Mouse (Mus musculus) ovary, adult 18-20 months (tissue): ENCODE measurements at regions not wholly inside any gene's neighbourhood (a gene's known extent, or its start where the extent isn't known, plus 50 kb on each side); places are given as distances from the start of the nearest gene placed in this dataset.

Source experiments
- DNase-seq: peaks from one replicate; pipeline ENCODE4 v3.0.0; 2022; ENCODE audit warnings: low spot score, mixed read lengths

DNA sequence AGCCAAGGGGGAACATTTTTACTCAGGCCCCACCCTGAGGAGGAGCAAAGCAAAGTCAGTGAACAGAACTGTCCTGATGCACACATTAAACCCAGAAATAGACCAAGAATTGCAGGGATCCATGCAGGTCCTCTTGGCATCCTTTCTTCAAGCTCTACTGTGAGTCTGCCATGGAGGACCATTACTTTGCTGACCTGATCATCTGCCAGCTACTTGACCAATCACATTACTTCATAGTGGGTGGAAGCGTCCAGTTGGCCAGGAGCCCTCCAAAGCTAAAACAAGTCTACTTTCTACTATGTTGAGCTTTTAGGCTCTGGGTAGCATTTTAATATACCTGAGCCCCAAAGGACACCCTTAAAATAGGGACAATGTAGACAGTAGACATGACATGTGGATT, 98.6 kb upstream of the Lgalsl start:
- no peak for DNase-seq

DNA sequence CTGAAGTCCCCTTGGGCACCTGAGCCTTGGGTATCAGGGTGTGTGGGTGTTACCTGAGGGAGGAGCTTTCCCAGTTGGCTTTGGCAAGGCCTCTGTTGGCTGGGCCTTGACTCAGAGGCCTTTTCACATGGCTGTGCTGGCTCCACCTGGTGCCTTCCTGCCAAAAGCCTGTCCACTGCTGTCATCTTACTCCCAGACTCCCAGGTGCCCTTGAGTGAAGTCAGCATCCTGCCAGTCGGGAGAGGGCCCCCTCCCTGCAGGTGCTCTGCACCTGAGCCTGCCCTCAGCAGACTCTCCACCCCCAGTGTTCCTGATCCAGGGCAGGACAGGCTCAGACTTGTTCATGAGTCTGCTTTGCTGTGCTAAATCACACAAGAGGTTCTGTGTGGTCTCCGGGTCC, 99.2 kb upstream of the Lgalsl start:
- no peak for DNase-seq

DNA sequence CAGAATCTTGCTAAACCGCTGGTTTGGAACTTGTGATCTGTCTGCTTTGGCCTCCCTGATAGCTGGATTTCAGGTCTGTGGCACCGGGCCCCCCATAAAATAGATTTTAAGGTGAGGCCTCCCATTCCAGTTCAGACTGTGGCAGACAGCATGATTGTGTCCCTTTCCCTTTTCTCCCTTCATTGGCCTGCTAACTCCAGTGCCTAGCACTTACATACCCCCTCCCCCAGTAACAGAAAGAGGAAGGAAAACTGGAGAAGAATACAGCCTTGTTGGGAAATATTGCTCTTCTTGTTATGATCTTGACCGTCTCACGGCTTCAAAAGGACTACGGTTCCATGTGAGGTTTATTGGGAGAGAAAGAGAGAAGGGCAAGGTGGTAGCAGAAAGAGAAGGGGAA, 99.7 kb upstream of the Lgalsl start:
- DNase-seq: no peak

DNA sequence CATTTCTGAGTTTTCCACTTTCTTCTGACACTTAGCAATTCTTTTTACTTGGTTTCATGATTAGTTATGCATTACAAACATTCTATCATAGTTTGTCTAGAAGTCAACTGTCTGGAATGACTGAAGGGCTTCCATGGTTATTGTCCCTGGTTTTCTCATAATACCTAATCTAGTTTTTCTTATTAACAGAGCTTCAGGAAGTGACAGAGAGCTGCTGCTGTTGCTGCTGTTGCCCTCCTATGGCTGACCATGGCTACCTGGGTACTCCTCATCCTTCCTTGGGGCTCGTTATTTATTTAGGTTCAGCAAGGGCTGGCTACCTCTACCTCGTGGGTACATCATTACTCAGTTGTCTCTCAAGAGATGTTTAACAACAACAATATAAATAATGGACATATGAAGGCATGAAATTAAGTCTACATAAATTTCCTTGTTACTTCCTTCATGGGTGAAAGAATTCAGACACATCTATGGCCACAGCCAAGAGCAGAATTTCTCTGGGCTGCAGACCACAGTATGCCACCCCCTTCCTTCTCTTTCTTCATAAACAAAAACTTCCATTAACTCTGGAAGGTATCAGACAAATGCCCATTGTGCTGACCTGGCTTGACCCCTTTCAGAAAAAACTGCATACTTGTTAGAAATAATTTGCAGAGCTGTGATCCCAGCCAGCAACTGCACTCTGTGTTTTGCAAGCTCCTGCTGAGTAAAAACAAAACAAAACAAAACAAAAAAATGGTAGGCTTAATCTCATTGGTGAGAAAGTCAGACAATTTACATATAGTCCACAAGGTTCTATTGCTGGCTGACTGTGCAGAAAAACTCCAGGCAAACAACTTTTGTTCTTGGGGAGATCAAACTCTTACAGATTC, 103.6 kb upstream of the Lgalsl start:
- no peak for DNase-seq

DNA sequence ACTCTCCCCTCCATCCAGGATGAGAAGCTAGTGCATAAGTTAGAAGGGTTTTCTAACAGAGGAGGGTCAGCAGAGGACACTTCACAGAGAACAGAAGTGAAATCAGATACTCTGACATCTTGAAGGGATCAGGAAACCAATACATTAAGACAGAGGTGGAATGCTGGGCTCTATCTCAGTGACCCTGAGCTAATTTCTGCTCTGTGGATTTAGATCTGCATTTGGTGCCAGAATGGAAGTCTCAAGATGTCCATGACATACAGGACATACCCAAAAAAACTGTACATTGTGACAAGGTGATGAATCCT, 104.2 kb upstream of the Lgalsl start:
- DNase-seq: no peak

DNA sequence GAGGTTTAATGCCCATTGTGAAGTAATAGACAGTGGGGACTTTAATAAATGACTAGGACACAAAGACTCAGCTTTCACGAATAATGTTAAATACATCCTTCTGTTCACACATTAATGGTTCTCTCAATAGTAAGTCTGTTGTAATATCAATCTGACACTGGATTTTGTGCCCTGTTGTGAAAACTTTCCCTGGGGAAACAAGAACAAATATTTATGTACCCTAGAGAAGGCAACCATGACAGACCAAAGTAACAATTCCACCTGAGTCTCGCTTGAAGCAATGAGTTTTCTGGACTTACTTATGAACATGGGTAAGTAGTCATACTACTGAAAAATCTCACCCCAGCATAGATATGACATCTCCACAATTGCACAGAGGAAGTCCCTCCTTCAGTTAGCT, 105.1 kb upstream of the Lgalsl start:
- no peak for DNase-seq

DNA sequence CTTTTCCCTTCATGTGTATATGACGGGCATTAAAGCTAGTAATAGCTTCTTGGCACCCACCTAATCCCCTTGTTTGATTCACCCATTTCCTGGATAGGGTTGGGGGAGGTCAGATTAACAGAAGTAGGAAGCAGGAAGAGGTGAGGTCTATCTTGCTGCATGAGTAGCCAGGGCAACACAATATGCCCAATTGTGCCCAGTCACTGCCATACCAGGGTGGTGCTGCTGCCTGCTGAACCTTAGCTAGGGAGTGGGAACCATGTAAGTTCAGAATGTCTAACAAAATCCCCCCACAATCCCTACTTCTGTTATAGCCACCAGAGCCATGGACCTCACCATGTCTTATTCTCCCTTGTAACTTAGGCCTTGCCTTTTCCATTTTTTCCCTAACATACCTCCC, 106.1 kb upstream of the Lgalsl start:
- no peak for DNase-seq

DNA sequence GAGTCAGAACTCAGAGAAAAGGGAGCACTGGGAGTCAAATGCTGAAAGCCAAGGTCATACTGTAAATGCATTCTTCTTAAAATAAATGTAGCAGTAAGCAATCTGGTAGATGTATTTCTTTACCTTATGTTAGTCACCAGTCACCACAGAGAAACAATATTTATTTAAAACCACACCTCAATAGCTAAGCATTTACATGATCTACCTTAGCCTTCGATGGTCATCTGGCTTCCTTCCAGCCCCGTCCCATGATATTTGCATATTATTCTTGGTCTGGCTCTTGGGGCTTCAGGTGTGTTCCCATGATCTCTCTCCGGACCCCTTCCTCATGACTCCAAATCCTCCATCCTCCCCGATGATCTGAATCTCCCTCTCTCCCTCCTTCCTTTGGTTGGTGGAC, 107.1 kb upstream of the Lgalsl start:
- DNase-seq: no peak

DNA sequence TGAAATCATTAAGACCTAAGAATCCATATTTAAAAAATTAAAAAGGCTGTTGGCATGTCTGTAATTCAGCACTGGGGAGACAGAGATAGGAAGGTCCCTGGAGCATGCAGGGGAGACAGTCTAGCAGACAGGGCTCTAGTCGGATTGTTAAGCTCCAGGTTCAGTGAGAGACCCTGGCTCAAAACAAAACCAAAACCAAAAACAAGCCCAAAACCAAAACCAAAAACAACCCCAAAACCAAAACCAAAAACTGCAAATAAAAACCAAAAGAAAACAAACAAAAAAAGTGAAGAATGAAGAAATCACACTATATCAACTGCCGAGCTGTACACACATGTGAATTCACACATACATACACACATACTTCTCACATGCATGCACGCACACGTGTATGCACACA, 108.8 kb upstream of the Lgalsl start:
- DNase-seq: no peak

DNA sequence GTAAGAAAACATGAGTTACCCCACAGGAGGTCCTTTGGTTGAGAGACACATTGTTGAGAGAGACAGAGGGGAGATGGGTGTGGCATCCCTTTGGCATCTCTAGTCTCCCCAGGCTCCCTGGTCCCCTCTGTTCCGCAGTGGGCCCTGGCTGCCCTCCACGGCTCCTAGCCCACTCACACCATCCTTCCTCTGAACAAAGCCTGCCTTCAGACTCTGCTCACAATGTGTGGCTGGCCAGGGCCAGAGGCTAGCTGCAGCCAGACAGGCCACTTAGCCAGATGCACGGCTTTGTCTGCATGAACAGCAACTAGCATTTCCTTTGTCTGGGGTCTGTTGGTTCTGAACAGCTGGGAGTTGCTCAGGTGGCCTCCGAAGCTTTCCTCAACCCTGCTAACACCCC, 110.7 kb upstream of the Lgalsl start:
- no peak for DNase-seq

DNA sequence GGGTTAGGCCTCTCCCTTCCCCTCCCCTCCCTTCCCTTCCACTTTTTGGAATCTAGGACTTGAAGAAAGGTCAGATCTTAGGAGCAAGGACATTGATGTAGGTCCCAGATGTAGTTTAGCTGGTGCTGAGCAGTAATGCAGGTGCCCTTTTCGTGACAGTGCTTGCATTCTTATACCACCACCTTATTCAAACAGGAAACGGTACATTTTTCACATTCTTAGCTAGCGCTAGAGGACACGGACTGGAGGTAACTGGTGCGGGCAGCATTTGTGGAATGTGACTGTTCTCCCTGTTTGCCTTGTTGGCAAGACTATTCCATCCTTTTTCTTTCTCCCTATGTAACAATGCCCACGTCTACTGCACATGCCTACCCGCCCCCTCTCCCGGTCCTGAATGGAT, 124.7 kb upstream of the Lgalsl start:
- DNase-seq: no peak

DNA sequence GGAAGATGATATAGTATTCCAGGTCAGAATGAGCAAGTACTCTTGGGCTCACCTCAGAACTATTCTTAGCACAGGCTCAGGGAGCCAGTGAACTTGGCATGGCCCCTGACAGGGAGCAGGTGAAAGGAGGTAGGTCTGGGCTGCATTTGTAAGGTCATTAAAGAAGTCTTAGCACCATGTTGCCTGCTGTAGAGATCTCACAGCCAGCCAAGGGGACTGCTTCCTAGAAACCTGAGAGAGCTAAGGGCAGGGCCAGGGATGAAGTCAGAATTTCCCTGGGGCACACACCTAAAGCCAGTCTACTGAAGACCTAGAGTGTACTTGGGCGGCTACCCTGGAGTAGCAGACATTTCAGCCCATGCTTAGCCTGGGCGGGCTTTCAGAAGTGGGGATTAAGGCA, 126.9 kb upstream of the Lgalsl start:
- DNase-seq: no peak

DNA sequence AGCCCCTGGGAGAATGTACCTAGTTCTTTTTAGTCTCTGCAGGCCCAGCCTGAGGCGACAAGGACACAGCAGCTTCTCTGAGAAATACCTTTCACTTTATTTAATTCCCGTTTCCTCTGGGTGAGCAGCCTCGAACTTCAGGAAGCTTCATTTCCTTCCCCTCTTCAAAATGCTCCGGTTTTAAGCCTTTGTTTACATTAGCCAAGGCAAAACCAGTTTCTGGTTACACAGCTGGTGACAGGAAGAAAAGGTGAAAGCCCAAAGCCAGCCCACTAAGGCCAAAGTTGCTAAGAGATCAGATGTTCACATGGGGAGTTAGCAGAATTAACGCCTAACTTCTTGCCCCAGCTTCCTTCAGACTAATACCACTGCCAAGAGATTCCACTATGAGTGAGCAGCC, 127.4 kb upstream of the Lgalsl start:
- DNase-seq: no peak

DNA sequence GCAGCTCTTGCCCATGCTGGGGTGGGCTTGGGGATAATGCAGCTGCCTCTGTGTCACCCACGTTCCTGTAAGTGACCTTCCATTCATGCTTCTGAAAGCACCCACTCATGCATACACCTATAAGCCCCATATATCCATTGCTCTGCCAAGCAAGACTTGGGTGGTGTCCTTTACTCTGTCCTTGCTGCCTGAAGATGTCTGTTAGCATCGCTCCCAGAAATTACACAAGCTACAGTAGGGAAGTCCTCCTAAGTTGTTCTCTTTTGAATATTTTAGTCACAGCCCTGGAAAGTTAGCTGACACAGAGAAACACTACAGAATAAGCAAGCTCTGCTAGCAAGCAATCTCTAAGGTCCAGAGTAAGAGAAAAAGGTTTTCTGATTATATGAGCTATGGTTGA, 129.2 kb upstream of the Lgalsl start:
- DNase-seq: no peak

DNA sequence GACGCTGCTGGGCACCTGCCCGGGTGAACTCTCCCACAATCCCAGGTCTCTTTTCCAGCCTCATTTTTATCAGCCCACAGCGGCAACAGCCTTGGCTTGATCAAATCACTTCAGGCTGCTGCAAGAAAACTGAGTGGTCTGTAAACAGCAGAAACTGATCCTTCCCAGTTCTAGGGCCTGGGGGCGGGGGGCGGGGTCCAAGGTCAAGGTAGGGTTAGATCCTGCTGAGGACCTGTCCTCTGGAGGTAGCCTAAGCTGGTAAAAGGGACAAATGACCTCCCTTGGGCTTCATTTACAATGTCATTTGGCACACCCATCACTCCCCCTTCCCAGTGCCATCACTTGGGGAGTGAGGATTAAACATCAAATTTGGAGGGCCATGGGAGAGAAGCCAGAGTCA, 129.9 kb upstream of the Lgalsl start:
- no peak for DNase-seq

DNA sequence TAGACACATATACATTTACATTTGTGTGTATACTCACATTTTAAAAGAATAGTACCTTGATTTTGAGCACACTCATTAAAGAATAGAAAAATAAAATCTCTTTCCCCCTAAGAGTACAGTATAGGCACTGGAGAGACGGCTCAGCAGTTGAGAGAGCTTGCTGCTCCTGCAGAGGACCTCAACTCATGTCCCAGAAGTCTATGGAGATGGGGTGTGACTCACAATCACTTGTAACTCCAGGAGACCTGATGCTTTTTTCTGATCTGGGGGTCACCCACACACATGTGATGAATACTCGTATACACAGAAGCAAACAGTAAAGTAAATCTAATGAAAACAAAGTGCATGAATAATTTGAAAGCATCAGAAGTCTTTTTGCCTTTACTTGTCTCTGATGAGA, 129.5 kb upstream of the Peli1 start:
- DNase-seq: no peak

DNA sequence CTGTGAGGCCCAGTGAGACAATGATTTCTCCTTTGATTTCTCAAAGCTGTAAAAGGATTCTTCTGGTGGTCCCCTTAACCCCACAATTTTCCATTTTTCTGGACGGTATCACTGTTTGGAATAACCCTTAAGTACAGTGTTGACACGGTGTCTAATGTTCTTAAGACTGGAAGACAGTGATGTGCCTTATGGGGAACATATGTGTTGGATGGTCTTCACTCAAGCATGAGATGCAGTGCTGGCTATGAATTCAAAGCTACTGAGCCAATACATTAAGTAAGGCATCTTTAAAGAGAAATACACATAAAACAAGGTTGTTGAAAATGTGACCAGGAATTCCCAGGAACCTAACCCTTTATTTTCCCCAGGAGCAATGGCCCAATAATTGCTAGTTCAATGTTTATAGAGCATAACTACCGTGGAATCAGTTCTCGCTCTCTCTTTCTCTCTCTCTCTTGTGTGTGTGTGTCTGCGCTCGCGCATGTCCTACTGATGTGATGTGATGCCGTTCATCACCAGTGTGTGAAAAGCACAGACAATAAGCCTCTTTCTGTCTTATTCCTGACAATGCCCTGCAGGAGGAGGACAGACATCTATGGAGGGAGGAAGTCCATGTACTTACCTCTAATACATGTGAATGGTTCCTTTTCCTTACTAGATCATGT, 125.4 kb upstream of the Peli1 start:
- no peak for DNase-seq

DNA sequence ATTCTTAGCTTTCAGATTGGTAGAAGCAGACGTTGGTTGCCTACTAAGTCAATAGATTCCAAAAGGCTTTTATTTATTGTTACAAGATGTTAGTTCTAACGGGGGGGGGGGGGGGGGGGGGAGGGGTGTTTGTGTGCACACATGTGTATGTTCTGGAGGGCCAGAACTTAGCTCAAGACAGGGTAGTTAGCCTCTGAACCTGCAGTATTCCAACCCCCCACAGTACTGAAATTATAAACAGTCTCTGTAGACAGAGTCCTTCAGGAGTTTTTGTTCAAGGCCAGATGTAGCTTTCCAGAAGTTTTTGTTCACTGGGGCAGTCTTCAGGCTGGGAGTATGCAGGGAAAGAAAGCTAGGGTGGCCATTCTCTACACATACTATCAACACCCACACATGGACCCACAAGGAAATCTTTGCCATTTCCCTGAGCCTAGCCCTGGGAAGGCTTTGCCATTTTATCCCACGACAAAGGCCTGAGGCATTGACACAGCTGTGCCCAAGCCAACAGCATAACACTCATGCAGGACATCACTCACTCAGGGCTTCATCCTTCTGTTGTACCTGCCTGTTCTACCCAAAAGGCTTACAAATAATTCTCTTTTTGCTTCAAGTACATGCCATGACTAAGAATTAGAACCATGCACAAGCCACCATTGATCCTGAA, 123.6 kb upstream of the Peli1 start:
- DNase-seq: no peak

DNA sequence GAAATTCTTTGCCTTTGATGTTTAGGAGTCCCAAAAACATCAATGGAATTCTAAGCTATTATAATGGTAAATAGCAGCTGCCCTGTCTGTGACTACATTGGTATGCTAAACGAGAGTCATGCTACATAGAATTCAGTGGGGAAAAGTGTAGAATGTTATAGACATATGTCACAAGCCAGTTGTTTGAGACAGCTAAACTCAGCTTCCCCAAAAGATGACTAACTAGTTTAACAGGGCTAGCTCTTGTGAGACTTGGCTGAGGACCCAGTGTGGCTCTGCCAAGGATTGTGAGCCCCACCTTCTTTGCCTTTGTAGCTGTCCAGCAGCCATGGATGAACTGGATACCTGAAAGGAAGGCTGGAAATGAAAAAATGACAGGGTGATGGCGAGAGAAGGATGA, 122.8 kb upstream of the Peli1 start:
- DNase-seq: no peak

DNA sequence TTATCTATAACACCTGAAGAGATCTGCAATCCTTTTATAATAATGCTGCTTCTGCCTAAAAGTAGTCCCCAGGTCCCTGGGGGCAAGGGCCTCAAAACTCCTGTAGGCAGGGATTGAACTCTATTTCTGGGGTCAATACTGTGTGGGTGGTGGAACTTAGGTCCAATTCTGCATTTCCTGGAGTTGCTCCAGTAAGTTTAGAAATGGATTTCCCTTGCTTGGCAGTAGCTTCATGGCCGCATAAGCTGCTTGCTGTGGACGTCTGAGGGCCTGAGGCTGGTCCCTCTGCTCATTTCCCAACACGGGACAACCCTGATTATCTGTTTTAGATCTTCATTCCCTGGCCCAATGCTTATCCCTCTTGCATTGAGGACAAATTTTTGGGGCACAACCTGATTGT, 118.0 kb upstream of the Peli1 start:
- DNase-seq: no peak

DNA sequence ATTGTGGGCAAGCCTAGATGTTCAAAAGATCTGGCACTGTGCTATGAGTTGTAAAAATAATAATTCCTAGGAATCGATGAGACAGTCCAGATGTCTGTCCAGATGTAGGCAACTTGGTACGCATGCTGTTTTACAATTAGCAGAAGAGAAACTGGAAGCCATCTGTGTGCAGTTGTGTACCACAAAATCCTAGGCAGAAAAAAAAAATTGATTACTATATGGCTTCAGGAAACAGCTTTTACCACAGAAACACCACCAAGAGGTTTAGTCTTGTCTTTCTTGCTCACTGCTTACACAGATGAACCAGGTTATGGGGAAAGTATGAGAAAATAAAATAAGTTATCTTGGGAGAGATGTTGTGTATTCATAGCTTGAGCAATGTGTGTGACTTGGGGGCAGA, 109.5 kb upstream of the Peli1 start:
- no peak for DNase-seq

DNA sequence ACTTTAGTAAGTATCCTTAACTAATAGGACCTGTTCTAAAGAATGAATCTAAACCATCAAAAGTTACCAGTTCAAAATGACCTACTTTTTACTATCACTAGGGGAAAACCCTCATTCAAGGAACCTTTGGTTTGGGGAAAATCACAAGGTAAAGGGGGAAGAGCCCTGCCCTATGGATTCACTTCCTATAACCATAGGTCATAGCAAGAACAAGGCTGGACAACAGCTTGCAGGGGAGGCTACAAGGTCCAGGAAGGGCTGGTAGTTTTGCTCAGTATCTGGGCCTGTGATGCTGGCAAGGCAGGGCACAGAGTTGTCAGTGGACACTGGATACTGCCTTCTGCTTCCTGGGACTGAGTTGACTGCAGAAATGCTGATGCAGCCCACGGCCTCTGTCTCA, 109.1 kb upstream of the Peli1 start:
- DNase-seq: no peak

DNA sequence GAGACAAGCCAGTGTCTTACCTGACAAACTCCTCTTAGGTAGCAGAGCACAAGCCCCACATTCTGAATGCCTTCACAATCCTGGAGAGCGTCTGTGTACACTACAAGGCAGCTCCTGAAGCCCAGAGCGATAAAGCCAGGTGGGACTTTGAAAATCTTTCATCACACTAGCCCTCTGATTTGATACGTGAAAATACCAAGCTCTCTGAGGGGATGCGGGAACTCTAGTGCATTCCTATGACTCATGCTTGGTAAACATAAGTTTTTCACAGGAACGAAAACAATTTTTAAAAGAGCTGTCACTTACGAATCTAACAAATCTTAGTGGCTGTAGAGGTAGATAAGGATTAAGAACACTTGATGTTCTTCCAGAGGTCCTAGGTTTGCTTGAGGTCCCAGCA, 108.6 kb upstream of the Peli1 start:
- DNase-seq: no peak
